Comparison of ENCODE assay signal across 10 mouse cellular contexts in genomic region chr1:135159074-135159473, GRCm38 (mm10). TPM values are rescaled to one million over a fixed set of nuclear protein-coding genes. Genes with fewer than 3 reads are reported as not detected.
DNase-seq lines count a peak whose midpoint lies in the region; ATAC-seq and TF ChIP-seq lines count a peak whose summit lies in the region.
"Had no signal": no experiment of that assay in that cellular context is flagged by ENCODE, and none has a peak within 500 bp of the region (broad histone marks: within the 10 kb centered on the region; RNA-seq: fewer than 3 reads in every experiment).

No protein-coding gene starts in this region.

- WGBS in intestine, embryonic 14.5 days: 61% methylated on average over 7 of the region's 7 CpGs
- WGBS in intestine, embryonic 15.5 days: 70% methylated on average over 7 of the region's 7 CpGs
- WGBS in forebrain, embryonic 16.5 days: 13% methylated on average over 7 of the region's 7 CpGs
- WGBS in neural tube, embryonic 12.5 days: 45% methylated on average over 7 of the region's 7 CpGs
- WGBS in intestine, postnatal 0 days: 78% methylated on average over 7 of the region's 7 CpGs

- peak; percentile 9; the same call in 1 of the 2 replicates for ATAC-seq in intestine, embryonic 14.5 days (replicated peaks; ENCODE audit: low FRiP score, low TSS enrichment, low read depth)
- no peak for ATAC-seq in intestine, embryonic 15.5 days
- peak; percentile 63 for ATAC-seq in forebrain, embryonic 16.5 days
- ATAC-seq in neural tube, embryonic 12.5 days (ENCODE audit: low FRiP score, low read depth): peak; percentile 46
- no peak for ATAC-seq in intestine, postnatal 0 days

- H3K4me3 ChIP-seq in intestine, embryonic 14.5 days (ENCODE audit: low read depth, low read length): no peak overlapping the region
- no peak overlapping the region for H3K4me3 ChIP-seq in intestine, embryonic 15.5 days (replicated peaks)
- no peak overlapping the region for H3K4me3 ChIP-seq in forebrain, embryonic 16.5 days (replicated peaks; ENCODE audit: low read length)
- no peak overlapping the region for H3K4me3 ChIP-seq in neural tube, embryonic 12.5 days
- H3K4me3 ChIP-seq in intestine, postnatal 0 days (ENCODE audit: low read depth, low read length): no peak overlapping the region

- H3K36me3 ChIP-seq in intestine, embryonic 14.5 days (ENCODE audit: control insufficient read depth, insufficient read depth, low read length): peaks cover 20% of the 10 kb centered on the region
- peaks cover 7% of the 10 kb centered on the region; the same call in 1 of the 2 replicates for H3K36me3 ChIP-seq in intestine, embryonic 15.5 days
- H3K36me3 ChIP-seq in forebrain, embryonic 16.5 days (ENCODE audit: control insufficient read depth, insufficient read depth): peaks cover 10% of the 10 kb centered on the region; the same call in 1 of the 2 replicates
- H3K36me3 ChIP-seq in neural tube, embryonic 12.5 days: peaks cover 28% of the 10 kb centered on the region
- H3K36me3 ChIP-seq in intestine, postnatal 0 days (ENCODE audit: control insufficient read depth, insufficient read depth): peaks cover 18% of the 10 kb centered on the region

- no peak overlapping the region for H3K4me2 ChIP-seq in intestine, embryonic 14.5 days (ENCODE audit: low read length)
- no peak overlapping the region for H3K4me2 ChIP-seq in intestine, embryonic 15.5 days (replicated peaks)
- H3K4me2 ChIP-seq in forebrain, embryonic 16.5 days (ENCODE audit: low read length): no peak overlapping the region
- 0 out of 2 replicates have a peak overlapping the region, but pooled peaks have one; percentile 5 for H3K4me2 ChIP-seq in neural tube, embryonic 12.5 days (replicated peaks)
- H3K4me2 ChIP-seq in intestine, postnatal 0 days (replicated peaks; ENCODE audit: low read depth): no peak overlapping the region

- DNase-seq in intestine, embryonic 14.5 days (ENCODE audit: low spot score): no peak
- DNase-seq in left cerebral cortex, adult 11 months (ENCODE audit: low spot score): peak; percentile 48
- DNase-seq in adrenal gland, postnatal 10 days: no peak
- DNase-seq in gastrocnemius, postnatal 25 days: no peak

- no peaks in the 10 kb centered on the region for H3K27me3 ChIP-seq in intestine, embryonic 14.5 days (replicated peaks; ENCODE audit: control insufficient read depth, insufficient read depth, low read length)
- no peaks in the 10 kb centered on the region for H3K27me3 ChIP-seq in intestine, embryonic 15.5 days (replicated peaks)
- H3K27me3 ChIP-seq in forebrain, embryonic 16.5 days (replicated peaks; ENCODE audit: control insufficient read depth, insufficient read depth, low read length): no peaks in the 10 kb centered on the region
- no peaks in the 10 kb centered on the region for H3K27me3 ChIP-seq in neural tube, embryonic 12.5 days (replicated peaks)
- H3K27me3 ChIP-seq in intestine, postnatal 0 days (replicated peaks; ENCODE audit: control insufficient read depth, insufficient read depth, low read length): no peaks in the 10 kb centered on the region

- H3K4me1 ChIP-seq in intestine, embryonic 14.5 days (replicated peaks; ENCODE audit: control insufficient read depth, insufficient read depth, low read length): peaks cover 13% of the 10 kb centered on the region; the same call in 1 of the 2 replicates
- peaks cover 10% of the 10 kb centered on the region for H3K4me1 ChIP-seq in intestine, embryonic 15.5 days (replicated peaks)
- peaks cover 19% of the 10 kb centered on the region for H3K4me1 ChIP-seq in forebrain, embryonic 16.5 days (replicated peaks; ENCODE audit: control insufficient read depth, insufficient read depth, low read length)
- peaks cover 22% of the 10 kb centered on the region for H3K4me1 ChIP-seq in neural tube, embryonic 12.5 days
- H3K4me1 ChIP-seq in intestine, postnatal 0 days (replicated peaks; ENCODE audit: control insufficient read depth, insufficient read depth, low read length): no peaks in the 10 kb centered on the region

- 0 out of 2 replicates have a peak overlapping the region, but pooled peaks have one; percentile 11 for H3K27ac ChIP-seq in intestine, embryonic 14.5 days (ENCODE audit: low read depth)
- no peak overlapping the region for H3K27ac ChIP-seq in intestine, embryonic 15.5 days
- H3K27ac ChIP-seq in forebrain, embryonic 16.5 days (ENCODE audit: low read length): peak overlapping the region; percentile 54; the same call in 1 of the 2 replicates
- no peak overlapping the region for H3K27ac ChIP-seq in neural tube, embryonic 12.5 days
- H3K27ac ChIP-seq in intestine, postnatal 0 days (ENCODE audit: low read depth, low read length): no peak overlapping the region
- H3K27ac ChIP-seq: liver, embryonic 14.5 days had no signal

- H3K9ac ChIP-seq in intestine, embryonic 14.5 days (ENCODE audit: low read length): no peak overlapping the region
- no peak overlapping the region for H3K9ac ChIP-seq in intestine, embryonic 15.5 days
- H3K9ac ChIP-seq in forebrain, embryonic 16.5 days (replicated peaks; ENCODE audit: low read depth, low read length): no peak overlapping the region
- H3K9ac ChIP-seq in neural tube, embryonic 12.5 days: no peak overlapping the region
- no peak overlapping the region for H3K9ac ChIP-seq in intestine, postnatal 0 days (ENCODE audit: low read depth, low read length)
- H3K9ac ChIP-seq: liver, embryonic 14.5 days had no signal

- TF ChIP-seq CTCF in intestine, postnatal 0 days (IDR thresholded peaks at IDR 0.05; ENCODE audit: low read depth): no peak

- H3K9me3 ChIP-seq in intestine, embryonic 14.5 days (ENCODE audit: control insufficient read depth, low read length): no peaks in the 10 kb centered on the region
- no peaks in the 10 kb centered on the region for H3K9me3 ChIP-seq in intestine, embryonic 15.5 days
- H3K9me3 ChIP-seq in forebrain, embryonic 16.5 days (ENCODE audit: control insufficient read depth, low read length): no peaks in the 10 kb centered on the region
- H3K9me3 ChIP-seq in neural tube, embryonic 12.5 days: no peaks in the 10 kb centered on the region
- H3K9me3 ChIP-seq in intestine, postnatal 0 days (ENCODE audit: control insufficient read depth): no peaks in the 10 kb centered on the region

RNA-seq across cellular contexts. Expression of gene Gpr37l1, which starts 8.4 kb away (rescaled TPM):
- 0.35 and 0.50 TPM in 2 replicates for polyA plus RNA-seq in intestine, embryonic 14.5 days (2014; fragmentation: Nextera tagmentation; extraction: Ambion mirVana)
- 0.47 and 0.73 TPM in 2 replicates for polyA plus RNA-seq in intestine, embryonic 15.5 days (2015; fragmentation: Nextera tagmentation; extraction: Ambion mirVana)
- polyA plus RNA-seq in forebrain, embryonic 16.5 days (2015; fragmentation: Nextera tagmentation; extraction: Ambion mirVana): 0.24 and 0.48 TPM in 2 replicates
- 0.11 and 0.16 TPM in 2 replicates for polyA plus RNA-seq in neural tube, embryonic 12.5 days (2016; fragmentation: Nextera tagmentation; extraction: Ambion mirVana)
- 1.7 and 2.0 TPM in 2 replicates for polyA plus RNA-seq in intestine, postnatal 0 days (2015; fragmentation: Nextera tagmentation; extraction: Ambion mirVana)
- 1 to 10 TPM; 1.3 to 2.8 TPM for total RNA-seq in adrenal gland, postnatal 10 days (2021)
- total RNA-seq in gastrocnemius, postnatal 25 days (2021): under 1 TPM; 0.59 to 0.83 TPM
- polyA plus RNA-seq: heart, embryonic 16.5 days had no signal

RNA-seq across cellular contexts. Expression of gene Arl8a, which starts 12.4 kb away (rescaled TPM):
- 54.2 and 55.1 TPM in 2 replicates for polyA plus RNA-seq in intestine, embryonic 14.5 days (2014; fragmentation: Nextera tagmentation; extraction: Ambion mirVana)
- 60.6 TPM in 2 replicates for polyA plus RNA-seq in intestine, embryonic 15.5 days (2015; fragmentation: Nextera tagmentation; extraction: Ambion mirVana)
- 323 and 336 TPM in 2 replicates for polyA plus RNA-seq in forebrain, embryonic 16.5 days (2015; fragmentation: Nextera tagmentation; extraction: Ambion mirVana)
- polyA plus RNA-seq in neural tube, embryonic 12.5 days (2016; fragmentation: Nextera tagmentation; extraction: Ambion mirVana): 185 and 197 TPM in 2 replicates
- polyA plus RNA-seq in intestine, postnatal 0 days (2015; fragmentation: Nextera tagmentation; extraction: Ambion mirVana): 66.6 and 68.8 TPM in 2 replicates
- total RNA-seq in adrenal gland, postnatal 10 days (2021): 10 to 100 TPM; 49.2 to 57.7 TPM
- total RNA-seq in gastrocnemius, postnatal 25 days (2021): 10 to 100 TPM; 14.9 to 15.7 TPM

RNA-seq across cellular contexts. Expression of gene Ptpn7, which starts 26.6 kb away (rescaled TPM):
- polyA plus RNA-seq in intestine, embryonic 14.5 days (2014; fragmentation: Nextera tagmentation; extraction: Ambion mirVana): 2.0 TPM in 2 replicates
- polyA plus RNA-seq in intestine, embryonic 15.5 days (2015; fragmentation: Nextera tagmentation; extraction: Ambion mirVana): 2.0 TPM in 2 replicates
- polyA plus RNA-seq in forebrain, embryonic 16.5 days (2015; fragmentation: Nextera tagmentation; extraction: Ambion mirVana): 0.24 and 0.27 TPM in 2 replicates
- 1.1 and 1.2 TPM in 2 replicates for polyA plus RNA-seq in neural tube, embryonic 12.5 days (2016; fragmentation: Nextera tagmentation; extraction: Ambion mirVana)
- 0.73 and 0.76 TPM in 2 replicates for polyA plus RNA-seq in intestine, postnatal 0 days (2015; fragmentation: Nextera tagmentation; extraction: Ambion mirVana)
- 1 to 10 TPM; 1.8 to 2.5 TPM for total RNA-seq in adrenal gland, postnatal 10 days (2021)
- total RNA-seq in gastrocnemius, postnatal 25 days (2021): under 1 TPM; 0.20 to 0.38 TPM

RNA-seq across cellular contexts. Expression of gene Lgr6, which starts 54.0 kb away (rescaled TPM):
- 0.69 and 0.97 TPM in 2 replicates for polyA plus RNA-seq in intestine, embryonic 14.5 days (2014; fragmentation: Nextera tagmentation; extraction: Ambion mirVana)
- polyA plus RNA-seq in intestine, embryonic 15.5 days (2015; fragmentation: Nextera tagmentation; extraction: Ambion mirVana): 0.45 and 0.49 TPM in 2 replicates
- polyA plus RNA-seq in forebrain, embryonic 16.5 days (2015; fragmentation: Nextera tagmentation; extraction: Ambion mirVana): 0.53 and 0.60 TPM in 2 replicates
- polyA plus RNA-seq in neural tube, embryonic 12.5 days (2016; fragmentation: Nextera tagmentation; extraction: Ambion mirVana): 0.96 and 1.1 TPM in 2 replicates
- polyA plus RNA-seq in intestine, postnatal 0 days (2015; fragmentation: Nextera tagmentation; extraction: Ambion mirVana): 0.37 and 0.44 TPM in 2 replicates
- 10 to 100 TPM; 20.5 to 28.4 TPM for total RNA-seq in adrenal gland, postnatal 10 days (2021)
- under 1 TPM; 0.51 to 0.54 TPM for total RNA-seq in gastrocnemius, postnatal 25 days (2021)

Comparison
In these comparisons a context has a peak if more than half of its experiments do, and no peak if none do; other contexts are left out.
1. ATAC-seq: peak in intestine, embryonic 14.5 days (single experiment), forebrain, embryonic 16.5 days (single experiment) and neural tube, embryonic 12.5 days (single experiment); none in intestine, embryonic 15.5 days (single experiment) and intestine, postnatal 0 days (single experiment).
2. H3K27ac ChIP-seq: peak in intestine, embryonic 14.5 days (single experiment) and forebrain, embryonic 16.5 days (single experiment); none in intestine, embryonic 15.5 days (single experiment), neural tube, embryonic 12.5 days (single experiment) and intestine, postnatal 0 days (single experiment).